Mouse (Mus musculus) left cerebral cortex, postnatal 14 days (tissue): ENCODE results near the gene Myo18a. TPM values are rescaled to one million over a fixed set of nuclear protein-coding genes. Genes with fewer than 3 reads are reported as not detected.
A peak's percentile ranks its signal among the peaks of the same experiment; 100 is the strongest.

ENCODE experiments used
- DNase-seq, 2 experiments: peaks; one replicate each; pipeline ENCODE4 v3.0.0; 2021 to 2022; ENCODE audit warnings: low spot score in 2 of 2, mixed read lengths in 1 of 2
- intact Hi-C: fragments of 180-260 bp; cut with DNase I; formaldehyde crosslinking; loops from one replicate; pipeline ENCODE4 v1.15.1; 2025
- total RNA-seq, 2 experiments: library from RNA; stranded (reverse); gene quantifications; 2 replicates each; pipeline ENCODE4 v1.2.3; 2021

The Myo18a gene
- total RNA-seq, 2 experiments from 2014 or later: 151 to 169 TPM

- intact Hi-C loops: no loop called here
- DNase-seq: peak in 1 of 2 experiments; percentile 23
Observed at GRCm38 (mm10) chr11:77766351-77767001, 3.4 kb downstream of the Myo18a start.

- intact Hi-C loops: no loop called here
- DNase-seq: no peak
Observed at GRCm38 (mm10) chr11:77769496-77769895, 6.5 kb downstream of the Myo18a start.

GRCm38 (mm10) chr11:77770346-77770745, 7.3 kb downstream of the Myo18a start:
- intact Hi-C loops: no loop called here
- DNase-seq: no peak

- intact Hi-C loops: no loop called here
- no peak for DNase-seq
Observed at GRCm38 (mm10) chr11:77771879-77772713, 9.1 kb downstream of the Myo18a start.

GRCm38 (mm10) chr11:77775701-77776400, 12.8 kb downstream of the Myo18a start:
- intact Hi-C loops: no loop called here
- no peak for DNase-seq

GRCm38 (mm10) chr11:77777436-77777835, 14.4 kb downstream of the Myo18a start:
- intact Hi-C loops: no loop called here
- DNase-seq: no peak

GRCm38 (mm10) chr11:77777937-77778336, 14.9 kb downstream of the Myo18a start:
- intact Hi-C loops: no loop called here
- no peak for DNase-seq

GRCm38 (mm10) chr11:77779240-77779639, 16.2 kb downstream of the Myo18a start:
- intact Hi-C loops: no loop called here

GRCm38 (mm10) chr11:77781088-77781487, 18.0 kb downstream of the Myo18a start:
- DNase-seq: no peak
- intact Hi-C loops: no loop called here

More at GRCm38 (mm10) chr11:77779240-77779639, 16.2 kb downstream of the Myo18a start:
- no peak for DNase-seq

GRCm38 (mm10) chr11:77782104-77782815, 19.2 kb downstream of the Myo18a start:
- DNase-seq: no peak
- intact Hi-C loops: no loop called here

GRCm38 (mm10) chr11:77783211-77783746, 20.2 kb downstream of the Myo18a start:
- DNase-seq: no peak
- intact Hi-C loops: no loop called here

GRCm38 (mm10) chr11:77783747-77784646, 21.0 kb downstream of the Myo18a start:
- intact Hi-C loops: no loop called here
- DNase-seq: peak in 1 of 2 experiments; percentile 65

- intact Hi-C loops: no loop called here
- no peak for DNase-seq
Observed at GRCm38 (mm10) chr11:77784894-77785293, 21.8 kb downstream of the Myo18a start.

GRCm38 (mm10) chr11:77785396-77785767, 22.3 kb downstream of the Myo18a start:
- intact Hi-C loops: no loop called here
- no peak for DNase-seq

- DNase-seq: no peak
Observed at GRCm38 (mm10) chr11:77785768-77786561, 22.9 kb downstream of the Myo18a start.

GRCm38 (mm10) chr11:77787707-77788106, 24.7 kb downstream of the Myo18a start, which contains the start of gene Gm10277:
Gene Gm10277, minus strand, starts transcription at chr11:77787747.
- intact Hi-C loops: no loop called here
- DNase-seq: no peak

More at GRCm38 (mm10) chr11:77785768-77786561, 22.9 kb downstream of the Myo18a start:
- intact Hi-C loops: no loop called here

GRCm38 (mm10) chr11:77789512-77789911, 26.5 kb downstream of the Myo18a start:
- DNase-seq: no peak
- intact Hi-C loops: no loop called here
